Mouse (Mus musculus): Measurements from ENCODE around the gene Mafg. TPM values are rescaled to one million over a fixed set of nuclear protein-coding genes. Genes with fewer than 3 reads are reported as not detected.

The Mafg gene
- polyA plus RNA-seq (2012; ENCODE audit: low replicate concordance) = 103 and 176 TPM in 2 replicates

GRCm38 (mm10) chr11:120633520-120634343 lies at the start of gene Mafg:
Gene Mafg (minus strand): TSS chr11:120633600.

GRCm38 (mm10) chr11:120672687-120673593 lies 39.5 kb upstream of the Mafg start, which contains the start of gene Aspscr1:
Gene Aspscr1 (plus strand): TSS chr11:120672973.

GRCm38 (mm10) chr11:120661076-120661460 lies 27.7 kb upstream of the Mafg start, which contains the start of gene Notum:
Gene Notum (minus strand): TSS chr11:120661175.

GRCm38 (mm10) chr11:120648001-120648476 lies 14.6 kb upstream of the Mafg start, which contains the start of gene Myadml2:
Gene Myadml2 (minus strand): TSS chr11:120648158.

GRCm38 (mm10) chr11:120643601-120643987 lies 10.2 kb upstream of the Mafg start, which contains the start of gene Pycr1:
Gene Pycr1 (minus strand): TSS chr11:120643769.

GRCm38 (mm10) chr11:120625152-120625775 lies 8.1 kb downstream of the Mafg start, which contains the start of gene Sirt7:
Gene Sirt7 (minus strand): TSS chr11:120625240.

GRCm38 (mm10) chr11:120617519-120618112 lies 15.8 kb downstream of the Mafg start, which contains the start of gene Pcyt2:
Gene Pcyt2 (minus strand): TSS chr11:120617936.

GRCm38 (mm10) chr11:120608241-120609034 lies 25.0 kb downstream of the Mafg start, which contains the start of gene Npb:
Gene Npb (plus strand): TSS chr11:120608477.

GRCm38 (mm10) chr11:120598283-120598989 lies 35.0 kb downstream of the Mafg start, which contains the start of the genes Alyref and Anapc11:
Gene Alyref (minus strand): TSS chr11:120598365.
Gene Anapc11 (plus strand): TSS chr11:120598421.

GRCm38 (mm10) chr11:120581490-120582267 lies 51.7 kb downstream of the Mafg start, which contains the start of gene Arhgdia:
Gene Arhgdia (minus strand): TSS chr11:120581624.

Other genes with a start within 250 kb of the Mafg start
- gene Nploc4, start 195.9 kb downstream of the Mafg start, polyA plus RNA-seq (2012; ENCODE audit: low replicate concordance) = 82.3 and 226 TPM in 2 replicates
- gene Tspan10, start 191.0 kb downstream of the Mafg start, polyA plus RNA-seq (2012; ENCODE audit: low replicate concordance) = 0.17 TPM in 1 of 2 replicates, not detected in the other
- 0.20 and 0.28 TPM in 2 replicates for gene Pde6g, start 180.1 kb downstream of the Mafg start, polyA plus RNA-seq (2012; ENCODE audit: low replicate concordance)
- gene Oxld1, start 175.5 kb downstream of the Mafg start, polyA plus RNA-seq (2012; ENCODE audit: low replicate concordance) = 6.7 and 11.8 TPM in 2 replicates
- 33.7 and 46.9 TPM in 2 replicates for gene Ccdc137, start 175.5 kb downstream of the Mafg start, polyA plus RNA-seq (2012; ENCODE audit: low replicate concordance)
- gene Arl16, start 166.0 kb downstream of the Mafg start, polyA plus RNA-seq (2012; ENCODE audit: low replicate concordance) = 9.5 and 17.8 TPM in 2 replicates
- gene Mrpl12, start 149.0 kb downstream of the Mafg start, polyA plus RNA-seq (2012; ENCODE audit: low replicate concordance) = 288 and 518 TPM in 2 replicates
- 94.0 and 114 TPM in 2 replicates for gene Slc25a10, start 141.8 kb downstream of the Mafg start, polyA plus RNA-seq (2012; ENCODE audit: low replicate concordance)
- not detected in 2 replicates for gene Gcgr, start 102.9 kb downstream of the Mafg start, polyA plus RNA-seq (2012; ENCODE audit: low replicate concordance)
- 63.8 and 96.4 TPM in 2 replicates for gene Mcrip1, start 83.9 kb downstream of the Mafg start, polyA plus RNA-seq (2012; ENCODE audit: low replicate concordance)
- gene Ppp1r27, start 82.5 kb downstream of the Mafg start, polyA plus RNA-seq (2012; ENCODE audit: low replicate concordance) = not detected in 2 replicates
- gene P4hb, start 60.3 kb downstream of the Mafg start, polyA plus RNA-seq (2012; ENCODE audit: low replicate concordance) = 998 and 1,537 TPM in 2 replicates
- 596 and 1,231 TPM in 2 replicates for gene Arhgdia, start 52.0 kb downstream of the Mafg start, polyA plus RNA-seq (2012; ENCODE audit: low replicate concordance)
- gene Alyref, start 35.2 kb downstream of the Mafg start, polyA plus RNA-seq (2012; ENCODE audit: low replicate concordance) = 192 and 295 TPM in 2 replicates
- 39.8 and 162 TPM in 2 replicates for gene Anapc11, start 35.2 kb downstream of the Mafg start, polyA plus RNA-seq (2012; ENCODE audit: low replicate concordance)
- gene Npb, start 25.1 kb downstream of the Mafg start, polyA plus RNA-seq (2012; ENCODE audit: low replicate concordance) = 2.4 and 7.0 TPM in 2 replicates
- 56.6 and 107 TPM in 2 replicates for gene Pcyt2, start 15.7 kb downstream of the Mafg start, polyA plus RNA-seq (2012; ENCODE audit: low replicate concordance)
- gene Sirt7, start 8.4 kb downstream of the Mafg start, polyA plus RNA-seq (2012; ENCODE audit: low replicate concordance) = 147 and 228 TPM in 2 replicates
- 2.3 and 2.7 TPM in 2 replicates for gene Pycr1, start 10.2 kb upstream of the Mafg start, polyA plus RNA-seq (2012; ENCODE audit: low replicate concordance)
- not detected in 2 replicates for gene Myadml2, start 14.6 kb upstream of the Mafg start, polyA plus RNA-seq (2012; ENCODE audit: low replicate concordance)
- 0.28 and 0.48 TPM in 2 replicates for gene Notum, start 27.6 kb upstream of the Mafg start, polyA plus RNA-seq (2012; ENCODE audit: low replicate concordance)
- gene Aspscr1, start 39.4 kb upstream of the Mafg start, polyA plus RNA-seq (2012; ENCODE audit: low replicate concordance) = 168 and 366 TPM in 2 replicates
- gene Cenpx, start 80.1 kb upstream of the Mafg start, polyA plus RNA-seq (2012; ENCODE audit: low replicate concordance) = 33.5 and 180 TPM in 2 replicates
- 29.3 and 37.4 TPM in 2 replicates for gene Lrrc45, start 80.3 kb upstream of the Mafg start, polyA plus RNA-seq (2012; ENCODE audit: low replicate concordance)
- gene Rac3, start 87.9 kb upstream of the Mafg start, polyA plus RNA-seq (2012; ENCODE audit: low replicate concordance) = 3.6 and 5.3 TPM in 2 replicates
- 8.7 and 44.1 TPM in 2 replicates for gene Dcxr, start 93.7 kb upstream of the Mafg start, polyA plus RNA-seq (2012; ENCODE audit: low replicate concordance)
- gene Cbr2, start 98.5 kb upstream of the Mafg start, polyA plus RNA-seq (2012; ENCODE audit: low replicate concordance) = 2.4 and 4.0 TPM in 2 replicates
- gene Hmga1b, start 129.2 kb upstream of the Mafg start, polyA plus RNA-seq (2012; ENCODE audit: low replicate concordance) = 269 and 1,219 TPM in 2 replicates
- gene Rfng, start 150.6 kb upstream of the Mafg start, polyA plus RNA-seq (2012; ENCODE audit: low replicate concordance) = 41.1 and 90.1 TPM in 2 replicates
- gene Gps1, start 150.7 kb upstream of the Mafg start, polyA plus RNA-seq (2012; ENCODE audit: low replicate concordance) = 35.0 and 37.0 TPM in 2 replicates
- 123 and 193 TPM in 2 replicates for gene Dus1l, start 162.8 kb upstream of the Mafg start, polyA plus RNA-seq (2012; ENCODE audit: low replicate concordance)
- gene Fasn, start 190.9 kb upstream of the Mafg start, polyA plus RNA-seq (2012; ENCODE audit: low replicate concordance) = 69.7 and 289 TPM in 2 replicates

Data from leukemia stem cell, adult 10-12 weeks (primary cell).